Mouse (Mus musculus): Measurements from ENCODE around the gene Zdhhc25.

The Zdhhc25 gene

GRCm38 (mm10) chr15:88628801-88629356, 28.8 kb downstream of the Zdhhc25 start:
- no peak for DNase-seq (ENCODE audit: low spot score in 2 of 2)

- DNase-seq (ENCODE audit: low spot score in 2 of 2) = no peak
Observed at GRCm38 (mm10) chr15:88635205-88635604, 35.1 kb downstream of the Zdhhc25 start.

GRCm38 (mm10) chr15:88651019-88651418, 50.9 kb downstream of the Zdhhc25 start:
- DNase-seq (ENCODE audit: low spot score in 2 of 2) = peak; percentile 6 to 52
